Mouse (Mus musculus): Measurements from ENCODE around the gene Card10. TPM values are rescaled to one million over a fixed set of nuclear protein-coding genes. Genes with fewer than 3 reads are reported as not detected.
A peak's percentile ranks its signal among the peaks of the same experiment; 100 is the strongest.

Card10 gene
- polyA plus RNA-seq, 1 experiment from 2014 or later, result 4.7 TPM

GRCm38 (mm10) chr15:78830742-78831719 lies 28.2 kb upstream of the Card10 start:
- Histone ChIP-seq H3K36me3 (no peaks in the 10 kb centered on the region), H3K27me3 (ENCODE audit: low read depth, poor library complexity, severe bottlenecking) (peaks cover 13% of the 10 kb centered on the region), H3K27ac (peak overlapping the region; percentile 90), H3K4me1 (peaks cover 75% of the 10 kb centered on the region), H3K4me3 (no peak overlapping the region), H3K9me3 (replicated peaks) (no peaks in the 10 kb centered on the region)
- WGBS, result 65% methylated on average over 10 of the region's 10 CpGs
- DNase-seq (ENCODE audit: low spot score), result no peak

GRCm38 (mm10) chr15:78829636-78830035 lies 26.8 kb upstream of the Card10 start:
- H3K4me3 ChIP-seq, result no peak overlapping the region
- DNase-seq (ENCODE audit: low spot score), result no peak
- WGBS, result 88% methylated on average over 1 of the region's 1 CpGs
- H3K27ac ChIP-seq, result no peak overlapping the region
- peaks cover 13% of the 10 kb centered on the region for H3K27me3 ChIP-seq (ENCODE audit: low read depth, poor library complexity, severe bottlenecking)
- no peaks in the 10 kb centered on the region for H3K9me3 ChIP-seq (replicated peaks)
- no peaks in the 10 kb centered on the region for H3K36me3 ChIP-seq
- H3K4me1 ChIP-seq, result peaks cover 61% of the 10 kb centered on the region

- 15% methylated on average over 5 of the region's 5 CpGs for WGBS
- Histone ChIP-seq H3K27ac (peak overlapping the region; percentile 47; the same call in 1 of the 2 replicates), H3K27me3 (ENCODE audit: low read depth, poor library complexity, severe bottlenecking) (peaks cover 13% of the 10 kb centered on the region), H3K9me3 (replicated peaks) (no peaks in the 10 kb centered on the region), H3K4me1 (peaks cover 48% of the 10 kb centered on the region), H3K36me3 (no peaks in the 10 kb centered on the region), H3K4me3 (no peak overlapping the region)
- DNase-seq (ENCODE audit: low spot score), result peak; percentile 30
Measured at GRCm38 (mm10) chr15:78828315-78828714, 25.5 kb upstream of the Card10 start.

- Histone ChIP-seq H3K36me3 (no peaks in the 10 kb centered on the region), H3K27ac (peak overlapping the region; percentile 62), H3K9me3 (replicated peaks) (no peaks in the 10 kb centered on the region), H3K4me1 (peaks cover 30% of the 10 kb centered on the region), H3K4me3 (no peak overlapping the region), H3K27me3 (ENCODE audit: low read depth, poor library complexity, severe bottlenecking) (peaks cover 13% of the 10 kb centered on the region)
- peak; percentile 84 for DNase-seq (ENCODE audit: low spot score)
- WGBS, result 22% methylated on average over 28 of the region's 28 CpGs
Measured at GRCm38 (mm10) chr15:78826213-78827204, 23.7 kb upstream of the Card10 start.

GRCm38 (mm10) chr15:78816074-78816391 lies 13.2 kb upstream of the Card10 start:
- Histone ChIP-seq H3K4me1 (peaks cover 5% of the 10 kb centered on the region; the same call in 1 of the 2 replicates), H3K27ac (no peak overlapping the region), H3K9me3 (replicated peaks) (no peaks in the 10 kb centered on the region), H3K4me3 (no peak overlapping the region), H3K27me3 (ENCODE audit: low read depth, poor library complexity, severe bottlenecking) (peaks cover 9% of the 10 kb centered on the region), H3K36me3 (no peaks in the 10 kb centered on the region)
- WGBS, result 65% methylated on average over 6 of the region's 6 CpGs
- DNase-seq (ENCODE audit: low spot score), result no peak

- 57% methylated on average over 11 of the region's 11 CpGs for WGBS
- Histone ChIP-seq H3K4me1 (peaks cover 2% of the 10 kb centered on the region; the same call in 1 of the 2 replicates), H3K36me3 (no peaks in the 10 kb centered on the region), H3K4me3 (no peak overlapping the region), H3K27ac (no peak overlapping the region), H3K27me3 (ENCODE audit: low read depth, poor library complexity, severe bottlenecking) (peaks cover 4% of the 10 kb centered on the region; the same call in 1 of the 2 replicates), H3K9me3 (replicated peaks) (no peaks in the 10 kb centered on the region)
- DNase-seq (ENCODE audit: low spot score), result no peak
Measured at GRCm38 (mm10) chr15:78815314-78816073, 12.7 kb upstream of the Card10 start.

- WGBS, result 94% methylated on average over 4 of the region's 4 CpGs
- H3K27ac ChIP-seq, result no peak overlapping the region
- no peak for DNase-seq (ENCODE audit: low spot score)
- H3K27me3 ChIP-seq (ENCODE audit: low read depth, poor library complexity, severe bottlenecking), result peaks cover 14% of the 10 kb centered on the region
- H3K36me3 ChIP-seq, result no peaks in the 10 kb centered on the region
- H3K9me3 ChIP-seq (replicated peaks), result no peaks in the 10 kb centered on the region
- no peak overlapping the region for H3K4me3 ChIP-seq
- H3K4me1 ChIP-seq, result peaks cover 10% of the 10 kb centered on the region
Measured at GRCm38 (mm10) chr15:78813603-78814002, 10.8 kb upstream of the Card10 start.

- Histone ChIP-seq H3K9me3 (replicated peaks) (no peaks in the 10 kb centered on the region), H3K36me3 (no peaks in the 10 kb centered on the region), H3K27me3 (ENCODE audit: low read depth, poor library complexity, severe bottlenecking) (peaks cover 48% of the 10 kb centered on the region), H3K4me3 (no peak overlapping the region), H3K4me1 (peaks cover 16% of the 10 kb centered on the region), H3K27ac (no peak overlapping the region)
- WGBS, result 89% methylated on average over 9 of the region's 9 CpGs
- DNase-seq (ENCODE audit: low spot score), result no peak
Measured at GRCm38 (mm10) chr15:78810146-78810545, 7.3 kb upstream of the Card10 start.

GRCm38 (mm10) chr15:78809739-78810138 lies 6.9 kb upstream of the Card10 start:
- no peaks in the 10 kb centered on the region for H3K9me3 ChIP-seq (replicated peaks)
- H3K4me3 ChIP-seq, result no peak overlapping the region
- H3K36me3 ChIP-seq, result no peaks in the 10 kb centered on the region
- no peak overlapping the region for H3K27ac ChIP-seq
- WGBS, result 67% methylated on average over 9 of the region's 9 CpGs
- no peak for DNase-seq (ENCODE audit: low spot score)
- peaks cover 16% of the 10 kb centered on the region for H3K4me1 ChIP-seq
- peaks cover 52% of the 10 kb centered on the region for H3K27me3 ChIP-seq (ENCODE audit: low read depth, poor library complexity, severe bottlenecking)

- Histone ChIP-seq H3K36me3 (no peaks in the 10 kb centered on the region), H3K27ac (no peak overlapping the region), H3K4me3 (no peak overlapping the region), H3K9me3 (replicated peaks) (no peaks in the 10 kb centered on the region), H3K27me3 (ENCODE audit: low read depth, poor library complexity, severe bottlenecking) (peaks cover 60% of the 10 kb centered on the region), H3K4me1 (peaks cover 23% of the 10 kb centered on the region)
- WGBS, result 62% methylated on average over 2 of the region's 2 CpGs
- DNase-seq (ENCODE audit: low spot score), result no peak
Measured at GRCm38 (mm10) chr15:78808980-78809379, 6.1 kb upstream of the Card10 start.

- H3K4me3 ChIP-seq, result no peak overlapping the region
- 67% methylated on average over 3 of the region's 3 CpGs for WGBS
- no peaks in the 10 kb centered on the region for H3K9me3 ChIP-seq (replicated peaks)
- no peak overlapping the region; the same call in 1 of the 2 replicates for H3K27ac ChIP-seq
- DNase-seq (ENCODE audit: low spot score), result no peak
- H3K27me3 ChIP-seq (ENCODE audit: low read depth, poor library complexity, severe bottlenecking), result peaks cover 78% of the 10 kb centered on the region
- H3K4me1 ChIP-seq, result peaks cover 42% of the 10 kb centered on the region
- no peaks in the 10 kb centered on the region for H3K36me3 ChIP-seq
Measured at GRCm38 (mm10) chr15:78807141-78807540, 4.3 kb upstream of the Card10 start.

- Histone ChIP-seq H3K9me3 (replicated peaks) (no peaks in the 10 kb centered on the region), H3K36me3 (no peaks in the 10 kb centered on the region), H3K27ac (no peak overlapping the region), H3K4me3 (no peak overlapping the region), H3K4me1 (peaks cover 47% of the 10 kb centered on the region), H3K27me3 (ENCODE audit: low read depth, poor library complexity, severe bottlenecking) (peaks cover 84% of the 10 kb centered on the region)
- DNase-seq (ENCODE audit: low spot score), result no peak
- 39% methylated on average over 2 of the region's 2 CpGs for WGBS
Measured at GRCm38 (mm10) chr15:78806614-78807013, 3.8 kb upstream of the Card10 start.

Measured in limb, embryonic 10.5 days (tissue).